Mouse (Mus musculus): ENCODE results near the gene Cotl1. TPM values are rescaled to one million over a fixed set of nuclear protein-coding genes. Genes with fewer than 3 reads are reported as not detected.
A peak's percentile ranks its signal among the peaks of the same experiment; 100 is the strongest.

Gene Cotl1
- polyA plus RNA-seq, 1 experiment = 144 TPM

GRCm38 (mm10) chr8:119798170-119798964, 42.0 kb downstream of the Cotl1 start:
- no peaks in the 10 kb centered on the region for H3K27me3 ChIP-seq (ENCODE audit: control insufficient read depth, insufficient read depth, insufficient read length)
- no peak overlapping the region for H3K4me3 ChIP-seq
- H3K36me3 ChIP-seq (ENCODE audit: control insufficient read depth, insufficient read depth) = no peaks in the 10 kb centered on the region
- no peak overlapping the region for H3ac ChIP-seq (ENCODE audit: control insufficient read depth, insufficient read length)
- TF ChIP-seq E2F4 (IDR thresholded peaks at IDR 0.05; ENCODE audit: insufficient read depth) (no peak), USF1 (IDR thresholded peaks at IDR 0.05; ENCODE audit: low read depth) (peak; percentile 48)
- H3K4me2 ChIP-seq (ENCODE audit: low read depth) = peak overlapping the region; percentile 55
- H3K79me2 ChIP-seq (ENCODE audit: control insufficient read depth, insufficient read depth) = no peaks in the 10 kb centered on the region

- TF ChIP-seq USF1 (IDR thresholded peaks at IDR 0.05; ENCODE audit: low read depth) = no peak
- no peak for TF ChIP-seq POLR2A (IDR thresholded peaks at IDR 0.05; ENCODE audit: insufficient read length, low read depth)
- no peak for TF ChIP-seq MYOG (IDR thresholded peaks at IDR 0.05; ENCODE audit: control insufficient read depth in 1 of 3, insufficient read depth in 1 of 3, insufficient read length in 2 of 3, low read depth in 2 of 3)
- no peak for TF ChIP-seq E2F4 (IDR thresholded peaks at IDR 0.05; ENCODE audit: insufficient read depth)
- no peak for TF ChIP-seq TCF3 (IDR thresholded peaks at IDR 0.05; ENCODE audit: insufficient read length, low read depth)
- TF ChIP-seq SRF (IDR thresholded peaks at IDR 0.05; ENCODE audit: control insufficient read depth, insufficient read length, low read depth) = no peak
- TF ChIP-seq CEBPB (IDR thresholded peaks at IDR 0.05; ENCODE audit: insufficient read depth, poor library complexity, severe bottlenecking) = no peak
- Histone ChIP-seq H3K36me3 (ENCODE audit: control insufficient read depth, insufficient read depth) (no peaks in the 10 kb centered on the region), H3K79me2 (ENCODE audit: control insufficient read depth, insufficient read depth) (no peaks in the 10 kb centered on the region), H3K4me3 (no peak overlapping the region), H3K4me2 (ENCODE audit: low read depth) (no peak overlapping the region), H3ac (ENCODE audit: control insufficient read depth, insufficient read length) (no peak overlapping the region), H3K27me3 (ENCODE audit: control insufficient read depth, insufficient read depth, insufficient read length) (no peaks in the 10 kb centered on the region)
Observed at GRCm38 (mm10) chr8:119795651-119796050, 44.7 kb downstream of the Cotl1 start.

DNA sequence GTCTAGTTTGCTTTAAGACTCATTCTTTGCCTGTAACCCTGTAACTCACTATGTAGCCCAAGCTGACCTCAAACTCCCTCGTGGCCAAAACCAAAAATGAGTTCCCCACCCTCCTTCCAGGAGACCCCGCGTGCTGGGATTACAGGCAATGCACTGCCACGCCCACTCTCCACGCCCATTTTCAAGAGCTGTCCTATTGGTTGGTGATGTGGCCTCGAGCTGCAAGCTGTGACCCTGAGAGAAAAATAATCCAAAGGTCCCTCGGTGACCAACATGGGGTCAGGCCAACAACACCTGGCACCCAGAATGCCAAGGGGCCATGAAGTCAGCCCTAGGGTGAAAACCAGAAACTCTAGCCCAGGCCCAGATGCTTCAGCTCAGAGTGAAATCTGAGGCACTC, 45.7 kb downstream of the Cotl1 start:
- Histone ChIP-seq H3K36me3 (ENCODE audit: control insufficient read depth, insufficient read depth) (no peaks in the 10 kb centered on the region), H3K4me3 (no peak overlapping the region), H3ac (ENCODE audit: control insufficient read depth, insufficient read length) (no peak overlapping the region), H3K79me2 (ENCODE audit: control insufficient read depth, insufficient read depth) (no peaks in the 10 kb centered on the region), H3K27me3 (ENCODE audit: control insufficient read depth, insufficient read depth, insufficient read length) (no peaks in the 10 kb centered on the region), H3K4me2 (ENCODE audit: low read depth) (no peak overlapping the region)
- TF ChIP-seq SRF (IDR thresholded peaks at IDR 0.05; ENCODE audit: control insufficient read depth, insufficient read length, low read depth) = no peak
- no peak for TF ChIP-seq CEBPB (IDR thresholded peaks at IDR 0.05; ENCODE audit: insufficient read depth, poor library complexity, severe bottlenecking)
- TF ChIP-seq POLR2A (IDR thresholded peaks at IDR 0.05; ENCODE audit: insufficient read length, low read depth) = no peak
- no peak for TF ChIP-seq REST (IDR thresholded peaks at IDR 0.05; ENCODE audit: insufficient read depth, insufficient read length)
- TF ChIP-seq MYOG (IDR thresholded peaks at IDR 0.05; ENCODE audit: control insufficient read depth in 1 of 3, insufficient read depth in 1 of 3, insufficient read length in 2 of 3, low read depth in 2 of 3) = no peak
- no peak for TF ChIP-seq USF1 (IDR thresholded peaks at IDR 0.05; ENCODE audit: low read depth)
- TF ChIP-seq MYOD1 (IDR thresholded peaks at IDR 0.05; ENCODE audit: control insufficient read depth in 1 of 3, insufficient read length in 2 of 3, low read depth in 2 of 3) = no peak
- no peak for TF ChIP-seq TCF3 (IDR thresholded peaks at IDR 0.05; ENCODE audit: insufficient read length, low read depth)
- TF ChIP-seq MAX (IDR thresholded peaks at IDR 0.05; ENCODE audit: low read depth) = no peak
- TF ChIP-seq POLR2AphosphoS2 (IDR thresholded peaks at IDR 0.05; ENCODE audit: insufficient read length, low read depth) = no peak
- TF ChIP-seq TCF12 (IDR thresholded peaks at IDR 0.05; ENCODE audit: insufficient read depth, poor library complexity, severe bottlenecking) = no peak
- no peak for TF ChIP-seq E2F4 (IDR thresholded peaks at IDR 0.05; ENCODE audit: insufficient read depth)

GRCm38 (mm10) chr8:119791804-119792704, 48.3 kb downstream of the Cotl1 start:
- no peak for TF ChIP-seq MAX (IDR thresholded peaks at IDR 0.05; ENCODE audit: low read depth)
- peak in 1 of 3 experiments; percentile 19 for TF ChIP-seq MYOG (IDR thresholded peaks at IDR 0.05; ENCODE audit: control insufficient read depth in 1 of 3, insufficient read depth in 1 of 3, insufficient read length in 2 of 3, low read depth in 2 of 3)
- TF ChIP-seq MYOD1 (IDR thresholded peaks at IDR 0.05; ENCODE audit: control insufficient read depth in 1 of 3, insufficient read length in 2 of 3, low read depth in 2 of 3) = peak in 2 of 3 experiments; percentile 6 to 22
- TF ChIP-seq USF1 (IDR thresholded peaks at IDR 0.05; ENCODE audit: low read depth) = no peak
- TF ChIP-seq E2F4 (IDR thresholded peaks at IDR 0.05; ENCODE audit: insufficient read depth) = no peak
- TF ChIP-seq POLR2A (IDR thresholded peaks at IDR 0.05; ENCODE audit: insufficient read length, low read depth) = no peak
- no peaks in the 10 kb centered on the region for H3K79me2 ChIP-seq (ENCODE audit: control insufficient read depth, insufficient read depth)
- H3K4me2 ChIP-seq (ENCODE audit: low read depth) = no peak overlapping the region
- no peaks in the 10 kb centered on the region for H3K27me3 ChIP-seq (ENCODE audit: control insufficient read depth, insufficient read depth, insufficient read length)
- H3ac ChIP-seq (ENCODE audit: control insufficient read depth, insufficient read length) = no peak overlapping the region
- no peak overlapping the region for H3K4me3 ChIP-seq
- no peaks in the 10 kb centered on the region for H3K36me3 ChIP-seq (ENCODE audit: control insufficient read depth, insufficient read depth)

DNA sequence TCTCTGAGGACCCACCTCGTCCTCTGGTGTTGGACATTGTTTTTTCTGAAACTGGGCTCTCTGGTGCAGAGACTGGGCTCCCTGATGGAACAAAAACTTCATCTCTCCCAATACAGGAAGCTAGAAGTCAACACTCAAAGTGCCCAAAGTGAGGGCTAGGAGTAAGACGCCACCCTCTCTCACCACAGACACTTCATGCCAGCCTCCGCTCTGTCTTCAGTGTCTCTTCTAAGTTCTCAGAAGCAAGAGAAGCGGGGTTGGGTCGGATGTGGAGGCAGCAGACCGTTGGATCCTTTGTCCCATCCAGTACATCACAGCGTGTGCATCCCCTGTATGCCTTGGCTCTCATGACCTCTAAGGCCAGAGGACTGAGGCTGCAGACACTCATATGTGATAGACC, 50.8 kb downstream of the Cotl1 start:
- Histone ChIP-seq H3ac (ENCODE audit: control insufficient read depth, insufficient read length) (no peak overlapping the region), H3K27me3 (ENCODE audit: control insufficient read depth, insufficient read depth, insufficient read length) (no peaks in the 10 kb centered on the region), H3K79me2 (ENCODE audit: control insufficient read depth, insufficient read depth) (no peaks in the 10 kb centered on the region), H3K4me3 (no peak overlapping the region), H3K4me2 (ENCODE audit: low read depth) (no peak overlapping the region), H3K36me3 (ENCODE audit: control insufficient read depth, insufficient read depth) (no peaks in the 10 kb centered on the region)
- TF ChIP-seq MYOG (IDR thresholded peaks at IDR 0.05; ENCODE audit: control insufficient read depth in 1 of 3, insufficient read depth in 1 of 3, insufficient read length in 2 of 3, low read depth in 2 of 3) (no peak), POLR2A (IDR thresholded peaks at IDR 0.05; ENCODE audit: insufficient read length, low read depth) (no peak), E2F4 (IDR thresholded peaks at IDR 0.05; ENCODE audit: insufficient read depth) (no peak), MAX (IDR thresholded peaks at IDR 0.05; ENCODE audit: low read depth) (no peak), REST (IDR thresholded peaks at IDR 0.05; ENCODE audit: insufficient read depth, insufficient read length) (no peak), MYOD1 (IDR thresholded peaks at IDR 0.05; ENCODE audit: control insufficient read depth in 1 of 3, insufficient read length in 2 of 3, low read depth in 2 of 3) (no peak), POLR2AphosphoS2 (IDR thresholded peaks at IDR 0.05; ENCODE audit: insufficient read length, low read depth) (no peak), CEBPB (IDR thresholded peaks at IDR 0.05; ENCODE audit: insufficient read depth, poor library complexity, severe bottlenecking) (no peak), TCF12 (IDR thresholded peaks at IDR 0.05; ENCODE audit: insufficient read depth, poor library complexity, severe bottlenecking) (no peak), USF1 (IDR thresholded peaks at IDR 0.05; ENCODE audit: low read depth) (no peak)

Measured in myocyte (in vitro differentiated cells).